Mouse (Mus musculus) hindbrain, embryonic 15.5 days (tissue): ENCODE data around the gene Zfp599. TPM values are rescaled to one million over a fixed set of nuclear protein-coding genes. Genes with fewer than 3 reads are reported as not detected.

ENCODE experiments used
- ATAC-seq: fragments of 200-750 bp; cut with Nextera tagmentation; 2 replicates; pipeline ENCODE4 v1.8.0; 2017; ENCODE audit warnings: low read depth, moderate number of reproducible peaks, moderate TSS enrichment; ENCODE audit not compliant: low FRiP score
- H3K27ac ChIP-seq: fragments of 300-500 bp; sonication (generic); replicated peaks from 2 replicates; pipeline ENCODE4 v1.5.1; 2015; ENCODE audit warnings: mild to moderate bottlenecking, inconsistent platforms
- H3K27me3 ChIP-seq: fragments of 300-500 bp; sonication (generic); 2 replicates; pipeline ENCODE4 v1.6.1; 2015; ENCODE audit warnings: control low read depth, inconsistent platforms
- H3K36me3 ChIP-seq: fragments of 300-500 bp; sonication (generic); 2 replicates; pipeline ENCODE4 v1.6.1; 2015; ENCODE audit warnings: control low read depth, inconsistent platforms
- H3K4me1 ChIP-seq: fragments of 300-500 bp; sonication (generic); replicated peaks from 2 replicates; pipeline ENCODE4 v1.6.1; 2015; ENCODE audit warnings: control low read depth, inconsistent platforms
- H3K4me2 ChIP-seq: fragments of 300-500 bp; sonication (generic); 2 replicates; pipeline ENCODE4 v1.6.1; 2015; ENCODE audit warnings: moderate library complexity, mild to moderate bottlenecking, inconsistent platforms
- H3K4me3 ChIP-seq: fragments of 300-500 bp; sonication (generic); 2 replicates; pipeline ENCODE4 v1.5.1; 2015; ENCODE audit warnings: mild to moderate bottlenecking, inconsistent platforms
- H3K9ac ChIP-seq: fragments of 300-500 bp; sonication (generic); 2 replicates; pipeline ENCODE4 v1.6.1; 2015; ENCODE audit warnings: inconsistent platforms
- H3K9me3 ChIP-seq: fragments of 300-500 bp; sonication (generic); 2 replicates; pipeline ENCODE4 v1.6.1; 2016; ENCODE audit warnings: control low read depth, inconsistent platforms
- WGBS: fragments of 180-500 bp; shearing (Covaris S2); methylation state at CpG from one replicate; pipeline ENCODE4 v1.1.7; 2015; 5-methylcytosine and 5-hydroxymethylcytosine counted together
- polyA plus RNA-seq: library from polyadenylated mRNA; unstranded; fragments of >200 nt; fragmentation: Nextera tagmentation; extraction: Ambion mirVana; gene quantifications from 2 replicates; pipeline ENCODE4 v1.2.1, GENCODE M21; 2015

The Zfp599 gene
- polyA plus RNA-seq, 1 experiment from 2014 or later = 7.7 TPM

- no peak for ATAC-seq
- H3K4me1 ChIP-seq = no peaks in the 10 kb centered on the region
Measured at GRCm38 (mm10) chr9:22216705-22217104, 43.0 kb downstream of the Zfp599 start.

GRCm38 (mm10) chr9:22214549-22214948 is 45.1 kb downstream of the Zfp599 start:
- WGBS = 89% methylated on average over 2 of the region's 2 CpGs
- Histone ChIP-seq H3K9me3 (no peaks in the 10 kb centered on the region), H3K4me1 (no peaks in the 10 kb centered on the region), H3K27me3 (no peaks in the 10 kb centered on the region), H3K4me2 (no peak overlapping the region), H3K4me3 (no peak overlapping the region), H3K36me3 (no peaks in the 10 kb centered on the region), H3K9ac (no peak overlapping the region), H3K27ac (no peak overlapping the region)
- ATAC-seq = no peak

More at GRCm38 (mm10) chr9:22216705-22217104, 43.0 kb downstream of the Zfp599 start:
- no peaks in the 10 kb centered on the region for H3K9me3 ChIP-seq
- H3K27ac ChIP-seq = no peak overlapping the region
- H3K4me2 ChIP-seq = no peak overlapping the region
- no peak overlapping the region for H3K9ac ChIP-seq
- WGBS = 59% methylated on average over 3 of the region's 3 CpGs
- no peak overlapping the region for H3K4me3 ChIP-seq
- no peaks in the 10 kb centered on the region for H3K36me3 ChIP-seq
- no peaks in the 10 kb centered on the region for H3K27me3 ChIP-seq

- Histone ChIP-seq H3K27me3 (no peaks in the 10 kb centered on the region), H3K9me3 (no peaks in the 10 kb centered on the region), H3K4me2 (no peak overlapping the region), H3K4me1 (no peaks in the 10 kb centered on the region), H3K4me3 (no peak overlapping the region), H3K9ac (no peak overlapping the region), H3K27ac (no peak overlapping the region), H3K36me3 (no peaks in the 10 kb centered on the region)
- ATAC-seq = no peak
- 73% methylated on average over 2 of the region's 2 CpGs for WGBS
Measured at GRCm38 (mm10) chr9:22213785-22214194, 45.9 kb downstream of the Zfp599 start.

Other genes with a start within 250 kb of the Zfp599 start
- gene Elavl3, start 207.9 kb downstream of the Zfp599 start, polyA plus RNA-seq = 97.4 and 104 TPM in 2 replicates
- not detected in 2 replicates for gene Gm49318, start 188.6 kb downstream of the Zfp599 start, polyA plus RNA-seq
- 17.3 and 19.6 TPM in 2 replicates for gene Zfp653, start 188.5 kb downstream of the Zfp599 start, polyA plus RNA-seq
- 56.0 and 63.5 TPM in 2 replicates for gene Ecsit, start 174.5 kb downstream of the Zfp599 start, polyA plus RNA-seq
- 1.6 and 2.3 TPM in 2 replicates for gene Cnn1, start 160.7 kb downstream of the Zfp599 start, polyA plus RNA-seq
- 183 and 190 TPM in 2 replicates for gene Elof1, start 142.7 kb downstream of the Zfp599 start, polyA plus RNA-seq
- 0.44 and 0.97 TPM in 2 replicates for gene Acp5, start 124.2 kb downstream of the Zfp599 start, polyA plus RNA-seq
- 85.3 and 86.0 TPM in 2 replicates for gene Pigyl, start 103.0 kb downstream of the Zfp599 start, polyA plus RNA-seq
- 0.58 and 0.79 TPM in 2 replicates for gene Zfp872, start 71.8 kb downstream of the Zfp599 start, polyA plus RNA-seq
- 9.3 and 11.2 TPM in 2 replicates for gene Zfp809, start 34.2 kb downstream of the Zfp599 start, polyA plus RNA-seq
- gene Zfp810, start 47.8 kb upstream of the Zfp599 start, polyA plus RNA-seq = 27.8 and 29.0 TPM in 2 replicates
- 6.5 and 6.7 TPM in 2 replicates for gene Anln, start 129.3 kb upstream of the Zfp599 start, polyA plus RNA-seq
- gene 9530077C05Rik, start 151.6 kb upstream of the Zfp599 start, polyA plus RNA-seq = 14.7 and 16.5 TPM in 2 replicates
- gene Gm17545, start 194.4 kb upstream of the Zfp599 start, polyA plus RNA-seq = not detected in 2 replicates
- 67.5 and 71.1 TPM in 2 replicates for gene Rp9, start 209.8 kb upstream of the Zfp599 start, polyA plus RNA-seq
- gene Bbs9, start 215.8 kb upstream of the Zfp599 start, polyA plus RNA-seq = 19.6 and 22.7 TPM in 2 replicates